Mouse (Mus musculus) cerebellum, adult 2 months (tissue): Measurements from ENCODE around the gene Asf1b. TPM values are rescaled to one million over a fixed set of nuclear protein-coding genes. Genes with fewer than 3 reads are reported as not detected.

ENCODE experiments used
- DNase-seq, 2 experiments: peaks; one replicate each; pipeline ENCODE4 v3.0.0; 2021
- H3K27ac ChIP-seq: fragments of 200-500 bp; 2 replicates; pipeline ENCODE4 v1.5.1; 2012; ENCODE audit warnings: low read length, control low read depth, inconsistent platforms; ENCODE audit not compliant: insufficient read depth
- H3K27me3 ChIP-seq: fragments of 200-500 bp; 2 replicates; pipeline ENCODE4 v1.6.1; 2012; ENCODE audit warnings: inconsistent platforms, mild to moderate bottlenecking, low read length, moderate library complexity; ENCODE audit not compliant: control insufficient read depth, insufficient read depth
- H3K4me1 ChIP-seq: fragments of 200-500 bp; 2 replicates; pipeline ENCODE4 v1.6.1; 2011; ENCODE audit warnings: low read length; ENCODE audit not compliant: control insufficient read depth, insufficient read depth
- H3K4me3 ChIP-seq: fragments of 200-500 bp; replicated peaks from 2 replicates; pipeline ENCODE3; 2011; ENCODE audit warnings: mild to moderate bottlenecking, low read depth, low read length, control low read depth; ENCODE audit not compliant: insufficient read depth
- CTCF ChIP-seq: fragments of 200-500 bp; IDR thresholded peaks from 2 replicates; pipeline ENCODE4 v1.5.1; 2011; ENCODE audit warnings: low read depth, mild to moderate bottlenecking, control low read depth, low read length, moderate library complexity, borderline replicate concordance; ENCODE audit not compliant: insufficient read depth
- POLR2A ChIP-seq: fragments of 200-500 bp; IDR thresholded peaks from 2 replicates; pipeline ENCODE4 v1.6.1; 2011; ENCODE audit warnings: low read length, control low read depth, borderline replicate concordance; ENCODE audit not compliant: insufficient read depth
- WGBS: fragments of 180-500 bp; shearing (Covaris S2); methylation state at CpG from one replicate; pipeline ENCODE4 v1.1.7; 2018; 5-methylcytosine and 5-hydroxymethylcytosine counted together
- polyA plus RNA-seq: library from polyadenylated mRNA; depleted of rRNA; stranded (reverse); fragments of >200 nt; gene quantifications from 2 replicates; pipeline ENCODE4 v1.2.3, GENCODE M21; 2012

Asf1b gene
- polyA plus RNA-seq, 1 experiment = 2.5 TPM

- H3K27ac ChIP-seq = no peak overlapping the region
- peaks cover 9% of the 10 kb centered on the region for H3K4me1 ChIP-seq
- peak overlapping the region; percentile 60 for H3K4me3 ChIP-seq
- peak; percentile 58 to 61 for DNase-seq
- H3K27me3 ChIP-seq = no peaks in the 10 kb centered on the region
- 10% methylated on average over 92 of the region's 92 CpGs for WGBS
- TF ChIP-seq POLR2A (0 out of 2 replicates have a peak, but pooled peaks have one; percentile 19), CTCF (peak; percentile 32; the same call in 1 of the 2 replicates)
Measured at GRCm38 (mm10) chr8:83998231-83999056, 43.1 kb downstream of the Asf1b start.

- H3K27me3 ChIP-seq = no peaks in the 10 kb centered on the region
- WGBS = 66% methylated on average over 16 of the region's 16 CpGs
- peak in 1 of 2 experiments; percentile 32 for DNase-seq
- peak overlapping the region; percentile 60 for H3K4me3 ChIP-seq
- TF ChIP-seq CTCF = no peak
- TF ChIP-seq POLR2A = no peak
- H3K4me1 ChIP-seq = peaks cover 9% of the 10 kb centered on the region
- no peak overlapping the region for H3K27ac ChIP-seq
Measured at GRCm38 (mm10) chr8:83999057-83999705, 43.9 kb downstream of the Asf1b start.

- H3K4me3 ChIP-seq = no peak overlapping the region
- DNase-seq = no peak
Measured at GRCm38 (mm10) chr8:83999825-84000224, 44.5 kb downstream of the Asf1b start.

GRCm38 (mm10) chr8:84001281-84002000 lies 46.1 kb downstream of the Asf1b start, which contains the start of gene 1700067K01Rik:
Gene 1700067K01Rik, plus strand, starts transcription at chr8:84001502.
- no peak within 1 kb of the TSS for H3K27ac ChIP-seq
- H3K4me3 ChIP-seq = no peak within 1 kb of the TSS
- TF ChIP-seq POLR2A = no peak
- TF ChIP-seq CTCF = no peak
- DNase-seq = no peak
- no peaks in the 10 kb centered on the region for H3K27me3 ChIP-seq
- H3K4me1 ChIP-seq = peaks cover 9% of the 10 kb centered on the region
- 53% methylated on average over 61 of the region's 61 CpGs for WGBS

More at GRCm38 (mm10) chr8:83999825-84000224, 44.5 kb downstream of the Asf1b start:
- H3K27me3 ChIP-seq = no peaks in the 10 kb centered on the region
- 92% methylated on average over 2 of the region's 2 CpGs for WGBS
- TF ChIP-seq POLR2A (no peak), CTCF (no peak)
- H3K4me1 ChIP-seq = peaks cover 9% of the 10 kb centered on the region
- H3K27ac ChIP-seq = no peak overlapping the region

GRCm38 (mm10) chr8:84002957-84003611 lies 47.8 kb downstream of the Asf1b start:
- Histone ChIP-seq H3K27me3 (no peaks in the 10 kb centered on the region), H3K4me3 (no peak overlapping the region), H3K4me1 (peaks cover 9% of the 10 kb centered on the region), H3K27ac (no peak overlapping the region)
- no peak for DNase-seq
- 37% methylated on average over 12 of the region's 12 CpGs for WGBS
- TF ChIP-seq CTCF = no peak
- TF ChIP-seq POLR2A = no peak

- WGBS = 58% methylated on average over 6 of the region's 6 CpGs
Measured at GRCm38 (mm10) chr8:84003612-84004246, 48.4 kb downstream of the Asf1b start.

More at GRCm38 (mm10) chr8:84003612-84004246, 48.4 kb downstream of the Asf1b start:
- peak overlapping the region; percentile 94 for H3K4me3 ChIP-seq
- H3K27me3 ChIP-seq = no peaks in the 10 kb centered on the region
- no peak for DNase-seq
- H3K27ac ChIP-seq = no peak overlapping the region
- TF ChIP-seq CTCF (no peak), POLR2A (no peak)
- peaks cover 9% of the 10 kb centered on the region for H3K4me1 ChIP-seq
